Mouse (Mus musculus) ES-E14 (cell line): ENCODE results near the gene Pnkp.

Experiments
- HCFC1 ChIP-seq: IDR thresholded peaks from 2 replicates; pipeline ENCODE4 v1.6.1; 2012; ENCODE audit warnings: low read length, inconsistent platforms, borderline replicate concordance; ENCODE audit not compliant: insufficient read depth
- MAFK ChIP-seq: IDR thresholded peaks from 2 replicates; pipeline ENCODE4 v1.6.1; 2014; ENCODE audit warnings: mild to moderate bottlenecking, low read depth, low read length, inconsistent platforms; ENCODE audit not compliant: insufficient read depth
- ZC3H11A ChIP-seq: IDR thresholded peaks from 2 replicates; pipeline ENCODE4 v1.6.1; 2012; ENCODE audit warnings: low read depth, mild to moderate bottlenecking, inconsistent platforms, low read length, borderline replicate concordance

DNA sequence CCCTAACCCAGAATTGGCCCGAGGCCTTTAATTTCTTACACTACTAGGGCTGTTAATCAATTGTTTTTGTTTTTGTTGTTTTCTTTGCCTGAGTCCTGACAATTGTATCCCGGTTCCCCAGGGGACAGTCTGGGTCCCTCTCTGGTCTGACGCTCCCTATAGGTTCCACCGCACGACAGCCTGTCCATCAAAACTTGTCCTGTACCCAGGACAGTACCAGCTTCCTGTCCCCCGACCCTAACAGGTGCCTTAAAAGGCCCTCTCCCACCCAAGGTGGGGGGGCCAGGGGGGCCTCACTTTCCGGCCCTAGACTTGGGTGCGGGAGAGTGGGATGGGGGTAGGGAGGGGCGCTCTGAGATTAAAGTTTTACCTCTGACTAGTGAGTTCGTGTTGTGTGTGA is 1.9 kb upstream of the Pnkp start:
- TF ChIP-seq MAFK: no peak
- TF ChIP-seq HCFC1: no peak
- no peak for TF ChIP-seq ZC3H11A
